Mouse (Mus musculus) intestine, embryonic 16.5 days (tissue): ENCODE measurements at regions not wholly inside any gene's neighbourhood (a gene's known extent, or its start where the extent isn't known, plus 50 kb on each side); places are given as distances from the start of the nearest gene placed in this dataset.

ENCODE experiments used
- ATAC-seq: fragments of 200-750 bp; cut with Nextera tagmentation; 2 replicates; pipeline ENCODE4 v1.8.0; 2017; ENCODE audit warnings: moderate TSS enrichment, moderate library complexity
- H3K27ac ChIP-seq: fragments of 300-500 bp; sonication (generic); 2 replicates; pipeline ENCODE4 v1.5.1; 2014; ENCODE audit warnings: mild to moderate bottlenecking, low read length
- H3K27me3 ChIP-seq: fragments of 300-500 bp; sonication (generic); replicated peaks from 2 replicates; pipeline ENCODE4 v1.6.1; 2014; ENCODE audit warnings: low read length, control low read depth, mixed read lengths; ENCODE audit not compliant: control insufficient read depth, insufficient read depth
- H3K36me3 ChIP-seq: fragments of 300-500 bp; sonication (generic); 2 replicates; pipeline ENCODE4 v1.6.1; 2014; ENCODE audit warnings: low read length, control low read depth; ENCODE audit not compliant: control insufficient read depth, insufficient read depth
- H3K4me1 ChIP-seq: fragments of 300-500 bp; sonication (generic); 2 replicates; pipeline ENCODE4 v1.6.1; 2014; ENCODE audit warnings: low read length, control low read depth, mixed read lengths; ENCODE audit not compliant: control insufficient read depth, insufficient read depth
- H3K4me2 ChIP-seq: fragments of 300-500 bp; sonication (generic); 2 replicates; pipeline ENCODE4 v1.6.1; 2014; ENCODE audit warnings: low read depth, low read length, control low read depth
- H3K4me3 ChIP-seq: fragments of 300-500 bp; sonication (generic); 2 replicates; pipeline ENCODE4 v1.5.1; 2014; ENCODE audit warnings: mild to moderate bottlenecking, low read length
- H3K9ac ChIP-seq: fragments of 300-500 bp; sonication (generic); 2 replicates; pipeline ENCODE4 v1.6.1; 2014; ENCODE audit warnings: low read depth, low read length
- H3K9me3 ChIP-seq: fragments of 300-500 bp; sonication (generic); 2 replicates; pipeline ENCODE4 v1.6.1; 2016; ENCODE audit warnings: low read length, control low read depth; ENCODE audit not compliant: control insufficient read depth
- WGBS: fragments of 180-500 bp; shearing (Covaris S2); extraction: QIAGEN DNeasy Blood & Tissue Kit; methylation state at CpG from one replicate; pipeline ENCODE4 v1.1.7; 2014; 5-methylcytosine and 5-hydroxymethylcytosine counted together

DNA sequence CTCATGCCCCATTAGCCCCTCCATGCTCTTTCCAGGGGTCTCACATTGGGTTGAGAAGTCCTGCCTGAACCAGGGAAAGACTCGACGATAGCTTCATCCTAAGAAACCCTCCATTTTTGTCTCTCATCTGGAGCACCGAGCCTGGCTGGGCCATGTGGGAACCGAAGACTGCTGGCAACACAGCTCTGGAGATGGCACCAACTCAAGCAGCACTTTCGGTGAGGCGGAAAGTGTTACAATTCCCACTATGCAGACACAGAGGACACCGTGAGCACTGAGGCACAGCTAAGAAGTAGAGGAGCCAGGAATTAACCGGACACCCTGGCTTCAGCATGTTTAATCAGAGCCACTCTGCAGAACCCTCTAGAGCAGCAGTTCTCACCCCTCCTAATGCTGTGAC lies 153.8 kb downstream of the Fgf18 start:
- Histone ChIP-seq H3K36me3 (no peaks in the 10 kb centered on the region), H3K27me3 (no peaks in the 10 kb centered on the region), H3K9me3 (no peaks in the 10 kb centered on the region), H3K4me1 (no peaks in the 10 kb centered on the region), H3K4me2 (no peak overlapping the region), H3K27ac (no peak overlapping the region), H3K4me3 (no peak overlapping the region), H3K9ac (no peak overlapping the region)
- ATAC-seq: no peak
- 88% methylated on average over 8 of the region's 8 CpGs for WGBS

DNA sequence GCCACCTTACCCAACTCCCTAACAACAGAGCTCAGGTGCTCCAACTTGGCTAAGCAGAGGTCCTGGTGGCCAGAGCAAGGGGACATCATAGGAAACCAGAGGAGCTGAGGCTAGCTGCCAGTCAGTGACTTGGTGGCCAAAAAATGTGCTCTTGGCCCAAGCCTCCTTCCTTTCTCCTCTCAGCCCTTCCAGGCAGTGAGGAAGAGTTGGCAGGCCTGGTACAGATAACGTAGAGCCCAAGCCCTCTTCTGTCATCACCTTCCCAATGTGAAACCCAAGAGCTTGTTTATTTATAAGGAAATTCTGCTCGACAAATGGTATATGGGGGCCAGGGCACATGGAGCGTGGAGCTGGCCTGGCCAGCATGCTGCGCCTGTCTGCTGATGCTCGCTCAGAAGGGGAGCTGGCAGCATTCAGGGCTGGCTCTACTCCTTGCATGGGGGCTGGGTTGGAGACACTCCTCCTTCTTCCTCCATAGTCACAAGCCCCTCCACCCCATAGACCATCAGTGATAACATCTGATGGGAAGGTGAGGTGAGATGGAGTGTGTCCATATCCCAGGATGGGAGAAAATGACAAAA lies 156.1 kb downstream of the Fgf18 start:
- ATAC-seq: no peak
- no peak overlapping the region for H3K27ac ChIP-seq
- 72% methylated on average over 5 of the region's 5 CpGs for WGBS
- H3K9me3 ChIP-seq: no peaks in the 10 kb centered on the region
- no peaks in the 10 kb centered on the region for H3K27me3 ChIP-seq
- no peaks in the 10 kb centered on the region for H3K36me3 ChIP-seq
- H3K4me1 ChIP-seq: no peaks in the 10 kb centered on the region
- no peak overlapping the region for H3K4me2 ChIP-seq
- no peak overlapping the region for H3K9ac ChIP-seq
- no peak overlapping the region for H3K4me3 ChIP-seq

DNA sequence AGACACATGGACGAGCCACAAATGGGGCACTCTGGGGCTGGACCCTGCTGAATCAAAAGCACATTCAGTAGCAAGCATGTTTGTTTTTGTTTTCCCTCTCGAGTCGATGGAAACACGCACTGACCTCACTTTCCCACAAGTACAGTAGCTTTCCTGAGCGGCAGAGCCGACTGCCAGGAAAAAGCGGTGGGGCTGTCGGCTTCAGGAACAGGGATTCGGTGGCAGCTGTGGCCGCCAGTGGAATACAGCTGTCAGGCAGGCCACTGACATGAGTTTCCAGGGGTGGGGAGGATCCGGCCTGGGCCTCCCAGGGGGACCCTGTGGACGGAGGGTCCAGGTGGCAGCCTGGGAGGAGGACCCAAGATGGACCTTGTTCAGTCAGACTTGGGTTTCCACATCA lies 157.0 kb downstream of the Fgf18 start:
- Histone ChIP-seq H3K9ac (no peak overlapping the region), H3K9me3 (no peaks in the 10 kb centered on the region), H3K4me3 (no peak overlapping the region), H3K27me3 (no peaks in the 10 kb centered on the region), H3K4me2 (no peak overlapping the region), H3K27ac (no peak overlapping the region), H3K36me3 (no peaks in the 10 kb centered on the region), H3K4me1 (no peaks in the 10 kb centered on the region)
- 89% methylated on average over 12 of the region's 12 CpGs for WGBS
- no peak for ATAC-seq

DNA sequence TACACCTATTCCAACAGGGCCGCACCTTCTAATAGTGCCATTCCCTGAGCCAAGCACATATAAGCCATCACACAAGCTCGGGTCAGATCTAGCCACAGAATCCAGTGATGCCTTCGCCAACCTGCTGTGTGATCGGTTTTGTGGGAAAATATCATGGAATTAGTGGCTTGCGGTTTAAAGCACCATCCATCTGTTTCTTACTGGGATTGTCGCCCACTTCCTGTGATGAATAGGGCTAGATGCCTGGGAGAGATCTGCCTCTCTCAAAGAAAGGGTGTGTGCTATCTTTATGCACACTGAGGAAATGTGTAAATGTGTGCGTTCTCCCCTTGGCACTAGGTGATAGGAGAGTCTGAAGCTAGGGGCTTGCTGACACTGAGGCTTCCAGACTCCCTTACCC lies 154.5 kb upstream of the Smim23 start:
- 90% methylated on average over 7 of the region's 7 CpGs for WGBS
- ATAC-seq: no peak
- Histone ChIP-seq H3K4me1 (no peaks in the 10 kb centered on the region), H3K36me3 (no peaks in the 10 kb centered on the region), H3K4me3 (no peak overlapping the region), H3K27ac (no peak overlapping the region), H3K4me2 (no peak overlapping the region), H3K27me3 (no peaks in the 10 kb centered on the region), H3K9ac (no peak overlapping the region), H3K9me3 (no peaks in the 10 kb centered on the region)

DNA sequence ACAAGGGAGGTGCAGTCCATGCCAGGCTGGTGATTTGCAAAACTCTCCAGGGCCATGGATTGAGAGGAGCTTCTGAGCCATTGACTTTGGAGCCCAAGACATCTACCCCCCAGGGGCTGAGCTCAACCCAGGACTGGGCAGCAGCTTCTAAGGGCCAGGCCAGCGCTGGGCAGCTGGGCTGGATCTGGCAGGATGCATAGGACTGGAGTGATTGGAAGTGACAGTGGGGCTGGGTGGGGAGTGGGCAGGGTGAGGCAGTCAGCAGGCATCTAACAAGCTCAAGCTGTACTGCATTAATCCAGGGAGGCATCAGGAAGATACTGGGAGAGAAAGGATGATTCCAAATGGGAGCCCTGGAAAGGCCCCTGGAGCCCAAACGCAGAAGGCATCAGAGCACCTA lies 152.2 kb upstream of the Smim23 start:
- 78% methylated on average over 2 of the region's 2 CpGs for WGBS
- H3K9me3 ChIP-seq: no peaks in the 10 kb centered on the region
- no peak overlapping the region for H3K4me3 ChIP-seq
- no peak overlapping the region for H3K9ac ChIP-seq
- H3K36me3 ChIP-seq: no peaks in the 10 kb centered on the region
- no peak overlapping the region for H3K27ac ChIP-seq
- ATAC-seq: no peak
- H3K27me3 ChIP-seq: no peaks in the 10 kb centered on the region
- no peak overlapping the region for H3K4me2 ChIP-seq
- no peaks in the 10 kb centered on the region for H3K4me1 ChIP-seq

DNA sequence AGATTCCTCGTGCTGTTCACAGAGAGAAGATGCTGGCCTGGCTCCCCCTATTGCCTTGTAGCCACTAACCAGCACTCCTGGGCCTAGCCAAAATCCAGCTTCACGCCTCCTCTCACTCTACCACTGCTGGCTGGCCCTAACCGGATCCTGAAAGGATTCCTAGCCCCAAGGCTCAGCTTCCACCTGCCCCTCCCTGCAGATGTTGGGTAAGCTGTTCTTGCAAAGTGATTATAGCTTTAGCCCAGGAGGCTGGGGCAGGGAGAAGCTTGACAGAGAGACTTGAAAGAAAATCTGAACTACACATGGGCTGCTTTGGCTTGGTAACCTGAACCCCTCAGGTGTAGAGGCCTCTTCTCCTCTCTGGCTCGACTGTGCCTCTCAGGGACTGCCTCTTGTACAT lies 149.0 kb upstream of the Smim23 start:
- no peak overlapping the region for H3K4me2 ChIP-seq
- ATAC-seq: no peak
- H3K9me3 ChIP-seq: no peaks in the 10 kb centered on the region
- no peaks in the 10 kb centered on the region for H3K36me3 ChIP-seq
- H3K27me3 ChIP-seq: no peaks in the 10 kb centered on the region
- WGBS: 61% methylated on average over 4 of the region's 4 CpGs
- H3K4me3 ChIP-seq: no peak overlapping the region
- H3K4me1 ChIP-seq: no peaks in the 10 kb centered on the region
- H3K9ac ChIP-seq: no peak overlapping the region
- no peak overlapping the region for H3K27ac ChIP-seq

DNA sequence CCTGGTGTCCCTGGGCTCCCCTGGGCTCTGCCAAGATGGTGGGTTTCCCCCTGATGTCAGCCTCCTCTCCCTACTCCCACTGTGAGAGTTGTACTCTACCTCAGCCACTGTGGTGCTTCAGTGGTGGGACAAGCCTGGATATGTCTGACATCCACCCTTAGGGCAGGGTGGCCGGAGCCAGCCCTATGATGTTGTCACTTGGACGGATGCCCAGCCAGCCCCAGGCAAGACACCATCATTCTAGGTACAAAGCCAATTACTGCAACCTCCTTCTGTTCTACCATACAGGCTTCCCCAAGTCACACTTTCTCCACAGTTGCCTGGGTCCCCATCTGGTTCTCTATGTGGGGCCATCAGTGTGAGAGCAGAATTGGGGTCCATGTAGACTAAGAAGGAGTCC lies 141.0 kb upstream of the Smim23 start:
- Histone ChIP-seq H3K9me3 (no peaks in the 10 kb centered on the region), H3K4me2 (no peak overlapping the region), H3K27ac (no peak overlapping the region), H3K4me3 (no peak overlapping the region), H3K27me3 (no peaks in the 10 kb centered on the region), H3K36me3 (no peaks in the 10 kb centered on the region), H3K4me1 (no peaks in the 10 kb centered on the region), H3K9ac (no peak overlapping the region)
- ATAC-seq: no peak
- 69% methylated on average over 2 of the region's 2 CpGs for WGBS

DNA sequence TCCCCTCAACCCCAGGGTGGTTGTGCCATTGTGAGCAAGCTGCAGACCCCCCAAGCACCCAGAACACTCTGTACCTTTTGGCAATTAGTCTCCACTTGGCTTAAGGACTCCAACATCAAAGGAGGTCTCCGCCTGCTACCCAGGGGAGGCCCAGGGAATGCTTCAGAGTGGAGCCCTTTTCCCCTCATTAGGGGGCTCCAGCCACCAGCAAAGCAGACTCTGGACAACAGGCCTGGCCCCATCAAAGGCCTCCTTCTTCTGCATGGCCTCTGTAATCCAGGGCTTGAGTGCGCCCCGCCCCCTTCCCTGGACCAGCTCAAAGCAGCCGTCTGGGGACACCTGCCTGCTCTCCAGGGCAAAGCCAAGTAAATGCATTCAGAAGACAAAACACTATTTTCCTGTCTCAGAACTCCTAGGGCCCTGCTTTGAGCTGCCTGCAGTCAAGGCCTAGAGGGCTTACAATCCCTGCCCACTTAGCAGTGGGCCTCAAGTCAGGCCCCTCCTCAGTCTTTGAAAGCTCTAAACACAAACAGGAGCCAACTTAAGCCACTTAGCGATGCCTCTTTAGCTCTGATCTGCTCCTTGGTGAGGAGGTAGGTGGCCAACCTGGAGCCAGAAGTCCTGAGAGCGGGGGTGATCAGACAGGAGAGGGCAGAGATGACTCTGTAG lies 139.4 kb upstream of the Smim23 start:
- no peak overlapping the region for H3K9ac ChIP-seq
- H3K27ac ChIP-seq: no peak overlapping the region
- no peak overlapping the region for H3K4me3 ChIP-seq
- no peaks in the 10 kb centered on the region for H3K4me1 ChIP-seq
- H3K4me2 ChIP-seq: no peak overlapping the region
- no peak for ATAC-seq
- H3K9me3 ChIP-seq: no peaks in the 10 kb centered on the region
- no peaks in the 10 kb centered on the region for H3K27me3 ChIP-seq
- 34% methylated on average over 6 of the region's 6 CpGs for WGBS
- no peaks in the 10 kb centered on the region for H3K36me3 ChIP-seq

DNA sequence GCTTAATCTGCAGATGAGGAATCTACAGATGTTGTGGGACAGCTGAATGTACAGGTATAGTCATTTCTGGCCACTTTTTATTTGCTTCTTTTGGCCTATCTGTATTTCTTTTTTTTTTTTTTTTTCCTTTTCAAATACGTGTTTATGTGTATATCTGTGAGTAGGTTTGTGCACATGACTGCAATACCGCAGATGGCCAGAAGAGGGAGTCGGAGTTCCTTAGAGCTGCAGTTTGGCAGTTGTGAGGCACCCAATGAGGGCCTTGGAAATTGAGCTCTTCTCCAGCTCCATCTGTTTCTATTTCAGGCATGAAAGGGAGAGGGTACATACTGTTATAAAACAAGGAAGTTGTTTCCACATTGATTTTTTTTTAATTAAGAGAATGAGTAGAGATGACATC lies 137.2 kb upstream of the Smim23 start:
- H3K4me2 ChIP-seq: no peak overlapping the region
- WGBS: 73% methylated on average over 3 of the region's 3 CpGs
- no peaks in the 10 kb centered on the region for H3K36me3 ChIP-seq
- no peaks in the 10 kb centered on the region for H3K27me3 ChIP-seq
- no peak overlapping the region for H3K9ac ChIP-seq
- no peak for ATAC-seq
- H3K4me1 ChIP-seq: no peaks in the 10 kb centered on the region
- no peak overlapping the region for H3K4me3 ChIP-seq
- H3K27ac ChIP-seq: no peak overlapping the region
- H3K9me3 ChIP-seq: no peaks in the 10 kb centered on the region

DNA sequence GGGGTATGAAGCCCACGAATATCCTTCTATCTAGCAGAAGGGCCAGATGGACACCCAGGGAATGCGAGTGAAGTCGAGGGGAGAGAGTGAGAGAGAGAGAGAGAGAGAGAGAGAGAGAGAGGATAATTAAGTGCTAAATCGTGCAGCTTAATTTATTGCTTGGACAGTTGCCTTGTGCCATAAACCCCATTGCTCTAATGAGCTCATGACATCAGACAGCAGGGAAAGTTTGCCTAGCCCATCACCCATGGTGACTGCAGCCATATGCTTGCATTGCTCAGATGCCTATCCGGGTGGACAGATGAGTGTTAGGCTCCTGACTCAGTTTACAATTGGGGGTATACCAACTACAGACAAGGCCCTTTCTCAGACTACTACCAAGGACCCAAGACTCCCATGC lies 134.6 kb upstream of the Smim23 start:
- no peak overlapping the region for H3K27ac ChIP-seq
- no peaks in the 10 kb centered on the region for H3K9me3 ChIP-seq
- no peak overlapping the region for H3K4me2 ChIP-seq
- no peak for ATAC-seq
- H3K4me1 ChIP-seq: no peaks in the 10 kb centered on the region
- no peak overlapping the region for H3K9ac ChIP-seq
- WGBS: 62% methylated on average over 5 of the region's 5 CpGs
- H3K4me3 ChIP-seq: no peak overlapping the region
- H3K36me3 ChIP-seq: no peaks in the 10 kb centered on the region
- no peaks in the 10 kb centered on the region for H3K27me3 ChIP-seq
